ENCODE assay signal across 8 mouse cellular contexts in the genomic region with DNA sequence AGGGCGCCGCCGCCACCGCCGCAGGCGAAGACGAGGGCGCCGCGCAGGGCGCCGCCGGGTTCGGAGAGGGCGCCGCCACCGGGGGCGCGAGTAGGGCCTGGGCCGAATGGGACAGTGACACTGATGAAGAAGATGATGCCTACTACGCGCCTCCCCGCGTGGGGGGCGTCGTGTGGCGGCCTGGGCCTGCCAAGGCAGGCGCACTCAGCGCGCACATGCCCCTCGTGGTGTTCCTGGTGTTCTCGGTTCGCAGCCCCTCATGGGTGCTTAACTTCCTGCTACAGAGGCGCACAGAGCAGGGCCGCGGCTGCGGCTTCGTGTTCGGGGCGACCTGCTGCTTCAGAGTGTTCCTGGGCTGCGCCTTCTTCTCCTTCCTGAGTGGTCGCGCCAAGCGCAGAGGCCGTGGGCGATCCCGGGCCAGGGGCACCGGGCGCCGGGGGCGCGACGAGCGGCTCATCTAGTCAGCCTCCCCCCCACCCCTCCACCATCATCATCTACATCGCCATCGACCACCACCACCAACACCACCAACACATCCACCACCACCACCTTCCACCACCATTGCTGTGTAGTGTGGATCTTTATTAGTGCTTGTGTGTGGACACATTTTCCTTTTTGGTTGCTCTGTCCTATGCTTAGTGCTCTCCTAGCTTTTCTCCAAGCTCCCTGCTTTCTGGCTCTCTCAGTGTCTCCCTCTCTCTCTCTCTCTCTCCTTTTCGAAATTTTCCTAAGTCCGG. TPM values are rescaled to one million over a fixed set of nuclear protein-coding genes. Genes with fewer than 3 reads are reported as not detected.
DNase-seq lines count a peak whose midpoint lies in the region; ATAC-seq lines count a peak whose summit lies in the region.

No protein-coding gene starts in this region.

- H3K27me3 ChIP-seq in embryonic facial prominence, embryonic 14.5 days (replicated peaks; ENCODE audit: control insufficient read depth, insufficient read depth, low read length): no peaks in the 10 kb centered on the region
- no peaks in the 10 kb centered on the region for H3K27me3 ChIP-seq in liver, embryonic 16.5 days (ENCODE audit: control insufficient read depth, insufficient read depth, low read depth, low read length)

- WGBS in embryonic facial prominence, embryonic 14.5 days: 50% methylated on average over 44 of the region's 58 CpGs
- WGBS in liver, embryonic 16.5 days (ENCODE audit: insufficient replicate concordance): 18% methylated on average over 58 of the region's 58 CpGs

- peaks cover 8% of the 10 kb centered on the region for H3K36me3 ChIP-seq in embryonic facial prominence, embryonic 14.5 days (ENCODE audit: control insufficient read depth, insufficient read depth, low read length)
- H3K36me3 ChIP-seq in liver, embryonic 16.5 days (ENCODE audit: control insufficient read depth, insufficient read depth): no peaks in the 10 kb centered on the region

- H3K27ac ChIP-seq in embryonic facial prominence, embryonic 14.5 days (replicated peaks; ENCODE audit: low read depth, low read length): peak overlapping the region; percentile 98
- peak overlapping the region; percentile 90 for H3K27ac ChIP-seq in liver, embryonic 16.5 days (ENCODE audit: low read length)

- peak overlapping the region; percentile 100 for H3K9ac ChIP-seq in embryonic facial prominence, embryonic 14.5 days (ENCODE audit: low read depth, low read length)
- H3K9ac ChIP-seq in liver, embryonic 16.5 days (ENCODE audit: low read depth, low read length): peak overlapping the region; percentile 96

- peak; percentile 2; the same call in 1 of the 2 replicates for ATAC-seq in embryonic facial prominence, embryonic 14.5 days (ENCODE audit: low read depth)
- no peak for ATAC-seq in liver, embryonic 16.5 days (ENCODE audit: low read depth)
- peak; percentile 13; the same call in 1 of the 2 replicates for ATAC-seq in neutrophil, adult 5-6 weeks (ENCODE audit: extremely low read depth, insufficient number of reproducible peaks, low FRiP score, poor library complexity, severe bottlenecking)

- peak overlapping the region; percentile 58 for H3K4me2 ChIP-seq in embryonic facial prominence, embryonic 14.5 days (ENCODE audit: low read depth, low read length)
- peak overlapping the region; percentile 97 for H3K4me2 ChIP-seq in liver, embryonic 16.5 days (ENCODE audit: low read depth, low read length)

- H3K9me3 ChIP-seq in embryonic facial prominence, embryonic 14.5 days (ENCODE audit: control insufficient read depth, low read length): 0 out of 2 replicates have a peak, but pooled peaks cover 5% of the 10 kb centered on the region
- H3K9me3 ChIP-seq in liver, embryonic 16.5 days (replicated peaks; ENCODE audit: control insufficient read depth, low read length): no peaks in the 10 kb centered on the region; the same call in 1 of the 2 replicates

- H3K4me1 ChIP-seq in embryonic facial prominence, embryonic 14.5 days (ENCODE audit: control insufficient read depth, insufficient read depth, low read length): peaks cover 21% of the 10 kb centered on the region
- peaks cover 31% of the 10 kb centered on the region for H3K4me1 ChIP-seq in liver, embryonic 16.5 days (ENCODE audit: control insufficient read depth, low read depth, low read length)

- DNase-seq in kidney, adult 11 months: peak; percentile 46
- DNase-seq in kidney, adult 8-10 months: no peak
- peak; percentile 70 for DNase-seq in R1 (ENCODE audit: low read depth, low spot score)
- DNase-seq in embryonic facial prominence, embryonic 14.5 days (ENCODE audit: low spot score): no peak
- DNase-seq in induced T-regulatory cell, adult 2 months (ENCODE audit: low read depth): peak; percentile 70
- DNase-seq in frontal cortex, postnatal 36 days (ENCODE audit: low spot score in 2 of 2): no peak

- peak overlapping the region; percentile 95 for H3K4me3 ChIP-seq in embryonic facial prominence, embryonic 14.5 days (ENCODE audit: low read depth, low read length)
- peak overlapping the region; percentile 95 for H3K4me3 ChIP-seq in liver, embryonic 16.5 days (ENCODE audit: low read depth, low read length)

RNA-seq across cellular contexts. Expression of a gene that starts 17.4 kb away (rescaled TPM):
- polyA plus RNA-seq in embryonic facial prominence, embryonic 14.5 days (2014; fragmentation: Nextera tagmentation; extraction: Ambion mirVana): 15.1 and 18.1 TPM in 2 replicates
- 31.8 and 34.8 TPM in 2 replicates for polyA plus RNA-seq in liver, embryonic 16.5 days (2015; fragmentation: Nextera tagmentation; extraction: Ambion mirVana)
- total RNA-seq in neutrophil, adult 5-6 weeks (2017): 7.2 and 7.9 TPM in 2 replicates

RNA-seq across cellular contexts. Expression of a gene that starts 45.0 kb away (rescaled TPM):
- polyA plus RNA-seq in embryonic facial prominence, embryonic 14.5 days (2014; fragmentation: Nextera tagmentation; extraction: Ambion mirVana): 2,600 and 2,666 TPM in 2 replicates
- 181 and 231 TPM in 2 replicates for polyA plus RNA-seq in liver, embryonic 16.5 days (2015; fragmentation: Nextera tagmentation; extraction: Ambion mirVana)
- 285 and 293 TPM in 2 replicates for total RNA-seq in neutrophil, adult 5-6 weeks (2017)

Comparison
In these comparisons a context has a peak if more than half of its experiments do, and no peak if none do; other contexts are left out.
1. DNase-seq: peak in kidney, adult 11 months (single experiment), R1 (single experiment) and induced T-regulatory cell, adult 2 months (single experiment); none in kidney, adult 8-10 months (0 of 2), embryonic facial prominence, embryonic 14.5 days (single experiment) and frontal cortex, postnatal 36 days (0 of 2).
2. RNA of a gene that starts 45.0 kb away (polyA plus RNA-seq): 2,600 to 2,666 TPM in embryonic facial prominence, embryonic 14.5 days; 181 to 231 TPM in liver, embryonic 16.5 days; every median in the first group is over 10 times any median in the second.